Mouse (Mus musculus): ENCODE measurements around the gene Rnf113a1. TPM values are rescaled to one million over a fixed set of nuclear protein-coding genes. Genes with fewer than 3 reads are reported as not detected.

Rnf113a1 gene
- total and polyA plus RNA-seq, 2 experiments from 2014 or later: 7.6 to 27.9 TPM

Other genes starting within 250 kb of the Rnf113a1 start
- 81.3 and 106 TPM in 2 replicates for gene Sept6, start 199.5 kb upstream of the Rnf113a1 start, total RNA-seq (2014; rRNA removed)
- gene Sept6, start 199.5 kb upstream of the Rnf113a1 start, polyA plus RNA-seq (2015; fragmentation: Nextera tagmentation; extraction: Ambion mirVana): 55.0 and 59.6 TPM in 2 replicates
- gene Sowahd, start 142.4 kb upstream of the Rnf113a1 start, total RNA-seq (2014; rRNA removed): not detected in 2 replicates
- gene Sowahd, start 142.4 kb upstream of the Rnf113a1 start, polyA plus RNA-seq (2015; fragmentation: Nextera tagmentation; extraction: Ambion mirVana): 0.09 TPM in 1 of 2 replicates, not detected in the other
- gene Rpl39, start 105.8 kb upstream of the Rnf113a1 start, total RNA-seq (2014; rRNA removed): 99.1 and 125 TPM in 2 replicates
- gene Rpl39, start 105.8 kb upstream of the Rnf113a1 start, polyA plus RNA-seq (2015; fragmentation: Nextera tagmentation; extraction: Ambion mirVana): 351 and 371 TPM in 2 replicates
- gene Upf3b, start 80.9 kb upstream of the Rnf113a1 start, total RNA-seq (2014; rRNA removed): 6.8 and 7.9 TPM in 2 replicates
- gene Upf3b, start 80.9 kb upstream of the Rnf113a1 start, polyA plus RNA-seq (2015; fragmentation: Nextera tagmentation; extraction: Ambion mirVana): 22.8 and 25.9 TPM in 2 replicates
- gene Nkap, start 64.5 kb upstream of the Rnf113a1 start, total RNA-seq (2014; rRNA removed): 19.1 and 19.9 TPM in 2 replicates
- gene Nkap, start 64.5 kb upstream of the Rnf113a1 start, polyA plus RNA-seq (2015; fragmentation: Nextera tagmentation; extraction: Ambion mirVana): 21.1 and 21.6 TPM in 2 replicates
- gene Akap14, start 22.4 kb upstream of the Rnf113a1 start, total RNA-seq (2014; rRNA removed): not detected in 2 replicates
- 0.23 and 0.44 TPM in 2 replicates for gene Akap14, start 22.4 kb upstream of the Rnf113a1 start, polyA plus RNA-seq (2015; fragmentation: Nextera tagmentation; extraction: Ambion mirVana)
- gene Ndufa1, start 82 bp upstream of the Rnf113a1 start, total RNA-seq (2014; rRNA removed): 126 and 135 TPM in 2 replicates
- 905 and 915 TPM in 2 replicates for gene Ndufa1, start 82 bp upstream of the Rnf113a1 start, polyA plus RNA-seq (2015; fragmentation: Nextera tagmentation; extraction: Ambion mirVana)
- not detected in 2 replicates for gene Gm9, start 19.8 kb downstream of the Rnf113a1 start, total RNA-seq (2014; rRNA removed)
- gene Gm9, start 19.8 kb downstream of the Rnf113a1 start, polyA plus RNA-seq (2015; fragmentation: Nextera tagmentation; extraction: Ambion mirVana): not detected in 2 replicates
- not detected in 2 replicates for gene Rhox1, start 31.0 kb downstream of the Rnf113a1 start, total RNA-seq (2014; rRNA removed)
- not detected in 2 replicates for gene Rhox1, start 31.0 kb downstream of the Rnf113a1 start, polyA plus RNA-seq (2015; fragmentation: Nextera tagmentation; extraction: Ambion mirVana)
- not detected in 2 replicates for gene Rhox2a, start 53.7 kb downstream of the Rnf113a1 start, total RNA-seq (2014; rRNA removed)
- gene Rhox2a, start 53.7 kb downstream of the Rnf113a1 start, polyA plus RNA-seq (2015; fragmentation: Nextera tagmentation; extraction: Ambion mirVana): not detected in 2 replicates
- gene Rhox3a, start 58.7 kb downstream of the Rnf113a1 start, total RNA-seq (2014; rRNA removed): not detected in 2 replicates
- not detected in 2 replicates for gene Rhox3a, start 58.7 kb downstream of the Rnf113a1 start, polyA plus RNA-seq (2015; fragmentation: Nextera tagmentation; extraction: Ambion mirVana)
- not detected in 2 replicates for gene Rhox4a, start 74.1 kb downstream of the Rnf113a1 start, total RNA-seq (2014; rRNA removed)
- not detected in 2 replicates for gene Rhox4a, start 74.1 kb downstream of the Rnf113a1 start, polyA plus RNA-seq (2015; fragmentation: Nextera tagmentation; extraction: Ambion mirVana)
- gene Rhox3a2, start 188.8 kb downstream of the Rnf113a1 start, total RNA-seq (2014; rRNA removed): not detected in 2 replicates
- gene Rhox3a2, start 188.8 kb downstream of the Rnf113a1 start, polyA plus RNA-seq (2015; fragmentation: Nextera tagmentation; extraction: Ambion mirVana): not detected in 2 replicates
- gene Rhox4a2, start 199.6 kb downstream of the Rnf113a1 start, total RNA-seq (2014; rRNA removed): not detected in 2 replicates
- gene Rhox4a2, start 199.6 kb downstream of the Rnf113a1 start, polyA plus RNA-seq (2015; fragmentation: Nextera tagmentation; extraction: Ambion mirVana): not detected in 2 replicates
- 0.47 TPM in 1 of 2 replicates, not detected in the other for gene Rhox2b, start 220.8 kb downstream of the Rnf113a1 start, total RNA-seq (2014; rRNA removed)
- gene Rhox2b, start 220.8 kb downstream of the Rnf113a1 start, polyA plus RNA-seq (2015; fragmentation: Nextera tagmentation; extraction: Ambion mirVana): not detected in 2 replicates
- not detected in 2 replicates for gene Rhox4b, start 241.2 kb downstream of the Rnf113a1 start, total RNA-seq (2014; rRNA removed)
- not detected in 2 replicates for gene Rhox4b, start 241.2 kb downstream of the Rnf113a1 start, polyA plus RNA-seq (2015; fragmentation: Nextera tagmentation; extraction: Ambion mirVana)

Data from hindbrain, postnatal 0 days (tissue).